Mouse (Mus musculus) 3T3-L1 (cell line): Measurements from ENCODE around the gene Gosr1.
A peak's percentile ranks its signal among the peaks of the same experiment; 100 is the strongest.
"Not testable (repeated sequence)": the region's sequence is repeated elsewhere in the genome, so short reads cannot be mapped to it uniquely, and the experiment has no call there.

ENCODE experiments used
- DNase-seq: peaks from one replicate; pipeline ENCODE4 v3.0.0-alpha.2; 2015; ENCODE audit warnings: low read depth, low spot score

Gosr1 gene

GRCm38 (mm10) chr11:76763053-76763740, at the start of gene Gosr1:
Gosr1 (minus strand) TSS chr11:76763579.
- DNase-seq = peak; percentile 99

GRCm38 (mm10) chr11:76810706-76811495, 47.5 kb upstream of the Gosr1 start:
- DNase-seq = peak; percentile 21

GRCm38 (mm10) chr11:76809450-76809849, 46.1 kb upstream of the Gosr1 start:
- DNase-seq = no peak

- DNase-seq = no peak
Measured at GRCm38 (mm10) chr11:76808550-76808949, 45.2 kb upstream of the Gosr1 start.

GRCm38 (mm10) chr11:76807007-76807679, 43.8 kb upstream of the Gosr1 start:
- no peak for DNase-seq

- DNase-seq = no peak
Measured at GRCm38 (mm10) chr11:76806026-76806425, 42.6 kb upstream of the Gosr1 start.

GRCm38 (mm10) chr11:76805072-76805471, 41.7 kb upstream of the Gosr1 start:
- not testable (repeated sequence) for DNase-seq

GRCm38 (mm10) chr11:76803266-76803665, 39.9 kb upstream of the Gosr1 start:
- no peak for DNase-seq

- DNase-seq = no peak
Measured at GRCm38 (mm10) chr11:76797236-76797635, 33.9 kb upstream of the Gosr1 start.

- DNase-seq = no peak
Measured at GRCm38 (mm10) chr11:76795326-76795725, 31.9 kb upstream of the Gosr1 start.

- DNase-seq = no peak
Measured at GRCm38 (mm10) chr11:76791331-76791730, 28.0 kb upstream of the Gosr1 start.

GRCm38 (mm10) chr11:76789252-76789651, 25.9 kb upstream of the Gosr1 start:
- peak; percentile 86 for DNase-seq

- DNase-seq = no peak
Measured at GRCm38 (mm10) chr11:76775533-76775932, 12.2 kb upstream of the Gosr1 start.

- DNase-seq = peak; percentile 58
Measured at GRCm38 (mm10) chr11:76773811-76774210, 10.4 kb upstream of the Gosr1 start.

- no peak for DNase-seq
Measured at GRCm38 (mm10) chr11:76770566-76770965, 7.2 kb upstream of the Gosr1 start.

GRCm38 (mm10) chr11:76763741-76764122, 353 bp upstream of the Gosr1 start:
- no peak for DNase-seq

- DNase-seq = no peak
Measured at GRCm38 (mm10) chr11:76752276-76752675, 11.1 kb downstream of the Gosr1 start.

GRCm38 (mm10) chr11:76748819-76749218, 14.6 kb downstream of the Gosr1 start:
- no peak for DNase-seq

- no peak for DNase-seq
Measured at GRCm38 (mm10) chr11:76745921-76746320, 17.5 kb downstream of the Gosr1 start.

- peak; percentile 44 for DNase-seq
Measured at GRCm38 (mm10) chr11:76744550-76744949, 18.8 kb downstream of the Gosr1 start.

- no peak for DNase-seq
Measured at GRCm38 (mm10) chr11:76742511-76742910, 20.9 kb downstream of the Gosr1 start.

GRCm38 (mm10) chr11:76739125-76739524, 24.3 kb downstream of the Gosr1 start:
- DNase-seq = peak; percentile 35
